19 mouse cellular contexts compared by ENCODE assay signal in the genomic region with DNA sequence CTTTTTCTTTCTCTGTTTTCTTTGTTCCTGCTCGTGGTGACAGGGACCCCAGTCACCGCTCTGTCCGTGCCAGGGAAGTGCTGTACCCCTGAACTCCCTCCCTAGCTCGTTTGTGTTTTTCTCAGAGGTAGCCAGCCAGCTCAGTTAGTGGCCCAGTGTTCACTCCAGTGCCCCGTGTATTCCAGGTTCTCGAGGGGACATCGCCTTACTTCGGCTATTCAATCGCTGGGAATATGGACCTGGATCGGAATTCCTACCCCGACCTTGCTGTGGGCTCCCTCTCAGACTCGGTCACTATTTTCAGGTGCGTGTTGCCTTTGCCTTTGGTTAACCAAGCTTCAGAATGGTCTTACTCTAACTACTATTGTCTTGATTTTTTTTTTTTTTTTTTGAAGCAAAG. TPM values are rescaled to one million over a fixed set of nuclear protein-coding genes. Genes with fewer than 3 reads are reported as not detected.
DNase-seq lines count a peak whose midpoint lies in the region; ATAC-seq and TF ChIP-seq lines count a peak whose summit lies in the region.
"Had no signal": no experiment of that assay in that cellular context is flagged by ENCODE, and none has a peak within 500 bp of the region (broad histone marks: within the 10 kb centered on the region; RNA-seq: fewer than 3 reads in every experiment).

No protein-coding gene starts in this region.

- peak; percentile 79 for DNase-seq in heart, adult 11 months
- peak; percentile 69 for DNase-seq in midbrain, embryonic 11.5 days (ENCODE audit: low spot score, missing footprints)
- DNase-seq in midbrain, postnatal 0 days (ENCODE audit: low spot score) = no peak
- DNase-seq: adrenal gland, adult 2 months; adrenal gland, adult 8-10 months; adrenal gland, postnatal 10 days; adrenal gland, postnatal 14 days; adrenal gland, postnatal 25 days; adrenal gland, postnatal 36 days; B cell, adult 2 months; cerebellum, adult 11 months; cerebellum, adult 11-12 months; cerebellum, adult 18-20 months had no signal

- no peak overlapping the region for H3K4me2 ChIP-seq in heart, embryonic 12.5 days
- H3K4me2 ChIP-seq in midbrain, embryonic 11.5 days = no peak overlapping the region
- no peak overlapping the region for H3K4me2 ChIP-seq in midbrain, postnatal 0 days (ENCODE audit: low read depth, low read length, poor library complexity, severe bottlenecking)

- no peaks in the 10 kb centered on the region for H3K9me3 ChIP-seq in heart, embryonic 12.5 days (replicated peaks)
- no peaks in the 10 kb centered on the region for H3K9me3 ChIP-seq in midbrain, embryonic 11.5 days (ENCODE audit: control insufficient read depth, low read length)
- no peaks in the 10 kb centered on the region for H3K9me3 ChIP-seq in midbrain, postnatal 0 days (ENCODE audit: low read length)
- H3K9me3 ChIP-seq: G1E had no signal

- no peak overlapping the region for H3K4me3 ChIP-seq in heart, embryonic 12.5 days
- H3K4me3 ChIP-seq in midbrain, embryonic 11.5 days (ENCODE audit: low read depth, low read length) = no peak overlapping the region
- H3K4me3 ChIP-seq in midbrain, postnatal 0 days (ENCODE audit: low read depth, low read length) = no peak overlapping the region

- ATAC-seq in heart, embryonic 12.5 days (ENCODE audit: insufficient number of reproducible peaks, low FRiP score) = no peak
- ATAC-seq in midbrain, embryonic 11.5 days (ENCODE audit: low FRiP score) = no peak
- no peak for ATAC-seq in midbrain, postnatal 0 days (ENCODE audit: low FRiP score)
- ATAC-seq: activated CD4-positive, CD25-positive, alpha-beta regulatory T cell, adult 4 months; CD4-positive, CD25-positive, alpha-beta regulatory T cell, adult 4 months; Patski had no signal

- H3K9ac ChIP-seq in heart, embryonic 12.5 days = no peak overlapping the region
- no peak overlapping the region for H3K9ac ChIP-seq in midbrain, embryonic 11.5 days (ENCODE audit: low read length)
- H3K9ac ChIP-seq in midbrain, postnatal 0 days (replicated peaks; ENCODE audit: low read length, poor library complexity, severe bottlenecking) = no peak overlapping the region

- no peak overlapping the region for H3K27ac ChIP-seq in heart, embryonic 12.5 days (ENCODE audit: poor library complexity, severe bottlenecking)
- no peak overlapping the region for H3K27ac ChIP-seq in midbrain, embryonic 11.5 days (ENCODE audit: low read depth, low read length)
- no peak overlapping the region for H3K27ac ChIP-seq in midbrain, postnatal 0 days (ENCODE audit: low read depth, low read length)

- 80% methylated on average over 13 of the region's 13 CpGs for WGBS in heart, embryonic 12.5 days
- 84% methylated on average over 13 of the region's 13 CpGs for WGBS in midbrain, embryonic 11.5 days
- 87% methylated on average over 13 of the region's 13 CpGs for WGBS in midbrain, postnatal 0 days

- H3K4me1 ChIP-seq in heart, embryonic 12.5 days (replicated peaks) = peaks cover 8% of the 10 kb centered on the region
- no peaks in the 10 kb centered on the region for H3K4me1 ChIP-seq in midbrain, embryonic 11.5 days (ENCODE audit: control insufficient read depth, insufficient read depth, low read length)
- no peaks in the 10 kb centered on the region for H3K4me1 ChIP-seq in midbrain, postnatal 0 days (ENCODE audit: insufficient read depth, low read length)

- no peaks in the 10 kb centered on the region for H3K27me3 ChIP-seq in heart, embryonic 12.5 days (replicated peaks)
- H3K27me3 ChIP-seq in midbrain, embryonic 11.5 days (ENCODE audit: control insufficient read depth, insufficient read depth, low read length) = no peaks in the 10 kb centered on the region
- H3K27me3 ChIP-seq in midbrain, postnatal 0 days (ENCODE audit: insufficient read depth, low read length) = no peaks in the 10 kb centered on the region
- H3K27me3 ChIP-seq: CH12.LX, Patski had no signal

- H3K36me3 ChIP-seq in heart, embryonic 12.5 days = peaks cover 35% of the 10 kb centered on the region
- H3K36me3 ChIP-seq in midbrain, embryonic 11.5 days (ENCODE audit: control insufficient read depth, insufficient read depth, low read length) = no peaks in the 10 kb centered on the region; the same call in 1 of the 2 replicates
- no peaks in the 10 kb centered on the region for H3K36me3 ChIP-seq in midbrain, postnatal 0 days (ENCODE audit: insufficient read depth, low read length)
- H3K36me3 ChIP-seq: G1E had no signal

- TF ChIP-seq CTCF in midbrain, postnatal 0 days (IDR thresholded peaks at IDR 0.05) = no peak

RNA-seq across cellular contexts. Expression of a gene that starts 45.3 kb away (rescaled TPM):
- 108 and 116 TPM in 2 replicates for polyA plus RNA-seq in heart, embryonic 12.5 days (2016; fragmentation: Nextera tagmentation; extraction: Ambion mirVana)
- polyA plus RNA-seq in midbrain, embryonic 11.5 days (2014; fragmentation: Nextera tagmentation; extraction: Ambion mirVana) = 31.4 and 33.9 TPM in 2 replicates
- total RNA-seq in midbrain, postnatal 0 days (2014; rRNA removed) = 51.8 and 57.7 TPM in 2 replicates
- polyA plus RNA-seq in midbrain, postnatal 0 days (2015; fragmentation: Nextera tagmentation; extraction: Ambion mirVana) = 18.2 and 18.9 TPM in 2 replicates
